Mouse (Mus musculus): ENCODE results near the gene Lrrc4. TPM values are rescaled to one million over a fixed set of nuclear protein-coding genes. Genes with fewer than 3 reads are reported as not detected.

The Lrrc4 gene
- polyA plus RNA-seq, 1 experiment: 0.32 TPM

DNA sequence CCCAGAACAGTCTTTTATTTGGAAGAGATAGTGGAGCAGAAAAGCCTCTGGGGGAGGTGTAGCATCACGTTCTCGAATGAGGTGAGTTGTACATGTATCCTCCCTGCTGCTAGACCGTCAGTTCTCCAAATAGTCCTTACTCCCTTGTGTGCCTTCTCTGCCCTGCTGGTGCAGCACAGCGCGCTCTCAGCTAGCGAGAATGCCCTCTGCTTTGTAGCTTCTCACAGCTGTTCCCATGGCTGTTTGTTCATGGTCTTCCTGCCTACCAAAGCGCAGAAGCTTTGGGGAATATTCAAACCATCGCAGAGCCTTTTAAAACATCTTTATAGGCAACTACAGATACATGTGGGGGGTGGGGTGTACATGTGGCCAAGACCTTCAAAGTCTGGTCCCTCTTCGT lies 17.3 kb upstream of the Lrrc4 start:
- Histone ChIP-seq H3ac (ENCODE audit: control insufficient read depth, insufficient read length, low read depth) (no peak overlapping the region), H3K79me3 (ENCODE audit: low read depth) (no peaks in the 10 kb centered on the region), H3K36me3 (ENCODE audit: control insufficient read depth, insufficient read depth) (peaks cover 7% of the 10 kb centered on the region), H3K79me2 (ENCODE audit: control insufficient read depth, insufficient read depth) (peaks cover 11% of the 10 kb centered on the region), H3K27me3 (ENCODE audit: control insufficient read depth, insufficient read depth, insufficient read length) (no peaks in the 10 kb centered on the region), H3K4me3 (ENCODE audit: insufficient read depth, poor library complexity, severe bottlenecking) (no peak overlapping the region)
- TF ChIP-seq CEBPB (IDR thresholded peaks at IDR 0.05; ENCODE audit: low read depth) (no peak), USF1 (IDR thresholded peaks at IDR 0.05; ENCODE audit: low read depth) (no peak), CTCF (IDR thresholded peaks at IDR 0.05; ENCODE audit: control insufficient read depth, insufficient read depth, insufficient read length) (no peak), FOSL1 (IDR thresholded peaks at IDR 0.05; ENCODE audit: insufficient read depth, low read length, poor library complexity, severe bottlenecking) (no peak), MYOD1 (IDR thresholded peaks at IDR 0.05; ENCODE audit: control insufficient read depth, insufficient read length, low read depth) (no peak), MYOG (IDR thresholded peaks at IDR 0.05; ENCODE audit: control insufficient read depth, extremely low read depth, insufficient read length) (no peak), MAX (IDR thresholded peaks at IDR 0.05) (no peak)

DNA sequence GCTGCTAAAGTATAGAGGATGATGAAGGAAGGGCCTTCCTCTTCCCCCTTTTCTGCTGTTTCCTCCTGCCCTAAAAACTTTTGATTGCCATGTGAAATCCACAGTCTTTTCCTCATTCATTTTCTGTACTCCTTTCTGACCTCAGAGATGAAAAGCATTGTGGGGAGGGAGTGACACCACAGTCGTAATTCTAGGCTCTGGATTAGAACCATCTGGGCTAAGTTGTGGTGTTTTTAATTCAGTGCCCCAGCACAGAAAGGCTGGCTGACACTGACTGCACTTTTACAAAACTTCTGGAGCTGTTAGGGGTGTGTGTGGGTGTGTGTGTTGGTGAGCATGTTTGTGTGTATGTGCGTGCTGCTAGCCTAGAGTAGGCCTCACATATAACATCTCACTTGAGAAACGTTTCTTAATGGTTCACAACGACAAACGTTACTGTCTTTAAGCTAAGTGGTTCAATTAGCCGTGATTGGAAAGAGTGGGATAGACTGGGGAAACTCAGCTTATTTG lies 16.8 kb upstream of the Lrrc4 start:
- no peak for TF ChIP-seq MAX (IDR thresholded peaks at IDR 0.05)
- no peak for TF ChIP-seq CEBPB (IDR thresholded peaks at IDR 0.05; ENCODE audit: low read depth)
- no peak for TF ChIP-seq USF1 (IDR thresholded peaks at IDR 0.05; ENCODE audit: low read depth)
- no peak for TF ChIP-seq FOSL1 (IDR thresholded peaks at IDR 0.05; ENCODE audit: insufficient read depth, low read length, poor library complexity, severe bottlenecking)
- TF ChIP-seq CTCF (IDR thresholded peaks at IDR 0.05; ENCODE audit: control insufficient read depth, insufficient read depth, insufficient read length): no peak
- no peak for TF ChIP-seq MYOG (IDR thresholded peaks at IDR 0.05; ENCODE audit: control insufficient read depth, extremely low read depth, insufficient read length)
- no peak for TF ChIP-seq MYOD1 (IDR thresholded peaks at IDR 0.05; ENCODE audit: control insufficient read depth, insufficient read length, low read depth)

DNA sequence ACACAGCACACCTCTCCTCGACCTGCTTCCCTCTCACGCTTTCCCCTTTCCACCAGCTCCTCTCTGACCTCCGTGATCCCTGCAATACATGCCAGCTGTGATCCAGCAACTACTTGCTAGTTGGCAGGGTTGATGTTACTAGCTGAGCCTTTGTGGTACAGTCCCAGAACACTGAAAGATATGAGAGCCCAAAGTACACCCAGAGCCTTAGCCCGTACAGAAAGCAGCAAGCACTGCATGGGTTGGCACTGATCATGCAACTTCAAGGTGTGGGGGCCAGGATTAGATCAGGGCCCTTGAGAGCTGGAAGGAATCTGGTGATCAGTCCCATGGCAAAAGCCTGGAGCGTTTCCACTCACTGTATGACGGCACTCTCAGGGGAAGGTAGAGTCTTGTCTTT lies 16.1 kb upstream of the Lrrc4 start:
- H3K79me3 ChIP-seq (ENCODE audit: low read depth): no peaks in the 10 kb centered on the region
- H3K4me3 ChIP-seq (ENCODE audit: insufficient read depth, poor library complexity, severe bottlenecking): no peak overlapping the region
- TF ChIP-seq USF1 (IDR thresholded peaks at IDR 0.05; ENCODE audit: low read depth) (no peak), MYOG (IDR thresholded peaks at IDR 0.05; ENCODE audit: control insufficient read depth, extremely low read depth, insufficient read length) (no peak), CEBPB (IDR thresholded peaks at IDR 0.05; ENCODE audit: low read depth) (no peak), FOSL1 (IDR thresholded peaks at IDR 0.05; ENCODE audit: insufficient read depth, low read length, poor library complexity, severe bottlenecking) (no peak), MYOD1 (IDR thresholded peaks at IDR 0.05; ENCODE audit: control insufficient read depth, insufficient read length, low read depth) (no peak), MAX (IDR thresholded peaks at IDR 0.05) (no peak), CTCF (IDR thresholded peaks at IDR 0.05; ENCODE audit: control insufficient read depth, insufficient read depth, insufficient read length) (no peak)
- H3K27me3 ChIP-seq (ENCODE audit: control insufficient read depth, insufficient read depth, insufficient read length): no peaks in the 10 kb centered on the region
- H3K36me3 ChIP-seq (ENCODE audit: control insufficient read depth, insufficient read depth): peaks cover 6% of the 10 kb centered on the region
- no peak overlapping the region for H3ac ChIP-seq (ENCODE audit: control insufficient read depth, insufficient read length, low read depth)
- peaks cover 11% of the 10 kb centered on the region for H3K79me2 ChIP-seq (ENCODE audit: control insufficient read depth, insufficient read depth)

More for the DNA sequence above, 16.8 kb upstream of the Lrrc4 start:
- no peaks in the 10 kb centered on the region for H3K27me3 ChIP-seq (ENCODE audit: control insufficient read depth, insufficient read depth, insufficient read length)
- no peak overlapping the region for H3ac ChIP-seq (ENCODE audit: control insufficient read depth, insufficient read length, low read depth)
- H3K4me3 ChIP-seq (ENCODE audit: insufficient read depth, poor library complexity, severe bottlenecking): no peak overlapping the region
- H3K79me2 ChIP-seq (ENCODE audit: control insufficient read depth, insufficient read depth): peaks cover 11% of the 10 kb centered on the region
- no peaks in the 10 kb centered on the region for H3K79me3 ChIP-seq (ENCODE audit: low read depth)
- H3K36me3 ChIP-seq (ENCODE audit: control insufficient read depth, insufficient read depth): peaks cover 7% of the 10 kb centered on the region

- no peaks in the 10 kb centered on the region for H3K79me3 ChIP-seq (ENCODE audit: low read depth)
- no peak overlapping the region for H3ac ChIP-seq (ENCODE audit: control insufficient read depth, insufficient read length, low read depth)
- no peak for TF ChIP-seq MYOG (IDR thresholded peaks at IDR 0.05; ENCODE audit: control insufficient read depth, extremely low read depth, insufficient read length)
- no peak for TF ChIP-seq CTCF (IDR thresholded peaks at IDR 0.05; ENCODE audit: control insufficient read depth, insufficient read depth, insufficient read length)
- no peak for TF ChIP-seq MAX (IDR thresholded peaks at IDR 0.05)
- TF ChIP-seq USF1 (IDR thresholded peaks at IDR 0.05; ENCODE audit: low read depth): no peak
- peak; percentile 47 for TF ChIP-seq CEBPB (IDR thresholded peaks at IDR 0.05; ENCODE audit: low read depth)
- TF ChIP-seq FOSL1 (IDR thresholded peaks at IDR 0.05; ENCODE audit: insufficient read depth, low read length, poor library complexity, severe bottlenecking): no peak
- peak; percentile 85 for TF ChIP-seq MYOD1 (IDR thresholded peaks at IDR 0.05; ENCODE audit: control insufficient read depth, insufficient read length, low read depth)
- no peaks in the 10 kb centered on the region for H3K36me3 ChIP-seq (ENCODE audit: control insufficient read depth, insufficient read depth)
- no peaks in the 10 kb centered on the region for H3K27me3 ChIP-seq (ENCODE audit: control insufficient read depth, insufficient read depth, insufficient read length)
- H3K4me3 ChIP-seq (ENCODE audit: insufficient read depth, poor library complexity, severe bottlenecking): no peak overlapping the region
- peaks cover 11% of the 10 kb centered on the region for H3K79me2 ChIP-seq (ENCODE audit: control insufficient read depth, insufficient read depth)
These were observed 14.1 kb upstream of the Lrrc4 start for GRCm38 (mm10) chr6:28845610-28846009.

- TF ChIP-seq MYOD1 (IDR thresholded peaks at IDR 0.05; ENCODE audit: control insufficient read depth, insufficient read length, low read depth): no peak
- TF ChIP-seq CEBPB (IDR thresholded peaks at IDR 0.05; ENCODE audit: low read depth): no peak
- no peak for TF ChIP-seq USF1 (IDR thresholded peaks at IDR 0.05; ENCODE audit: low read depth)
- no peak for TF ChIP-seq MAX (IDR thresholded peaks at IDR 0.05)
- no peak for TF ChIP-seq CTCF (IDR thresholded peaks at IDR 0.05; ENCODE audit: control insufficient read depth, insufficient read depth, insufficient read length)
- TF ChIP-seq FOSL1 (IDR thresholded peaks at IDR 0.05; ENCODE audit: insufficient read depth, low read length, poor library complexity, severe bottlenecking): no peak
- no peak for TF ChIP-seq MYOG (IDR thresholded peaks at IDR 0.05; ENCODE audit: control insufficient read depth, extremely low read depth, insufficient read length)
- Histone ChIP-seq H3K79me2 (ENCODE audit: control insufficient read depth, insufficient read depth) (peaks cover 4% of the 10 kb centered on the region), H3K79me3 (ENCODE audit: low read depth) (peaks cover 1% of the 10 kb centered on the region), H3K36me3 (ENCODE audit: control insufficient read depth, insufficient read depth) (peaks cover 10% of the 10 kb centered on the region), H3K27me3 (ENCODE audit: control insufficient read depth, insufficient read depth, insufficient read length) (no peaks in the 10 kb centered on the region), H3K4me3 (ENCODE audit: insufficient read depth, poor library complexity, severe bottlenecking) (no peak overlapping the region), H3ac (ENCODE audit: control insufficient read depth, insufficient read length, low read depth) (no peak overlapping the region)
These were observed 11.1 kb upstream of the Lrrc4 start for GRCm38 (mm10) chr6:28842375-28843276.

Data from C2C12 (cell line).